Mouse (Mus musculus) intestine, embryonic 16.5 days (tissue): Measurements from ENCODE around the gene Ltb. TPM values are rescaled to one million over a fixed set of nuclear protein-coding genes. Genes with fewer than 3 reads are reported as not detected.
A peak's percentile ranks its signal among the peaks of the same experiment; 100 is the strongest.

Source experiments
- ATAC-seq: fragments of 200-750 bp; cut with Nextera tagmentation; 2 replicates; pipeline ENCODE4 v1.8.0; 2017; ENCODE audit warnings: moderate TSS enrichment, moderate library complexity
- H3K27ac ChIP-seq: fragments of 300-500 bp; sonication (generic); 2 replicates; pipeline ENCODE4 v1.5.1; 2014; ENCODE audit warnings: mild to moderate bottlenecking, low read length
- H3K27me3 ChIP-seq: fragments of 300-500 bp; sonication (generic); replicated peaks from 2 replicates; pipeline ENCODE4 v1.6.1; 2014; ENCODE audit warnings: low read length, control low read depth, mixed read lengths; ENCODE audit not compliant: control insufficient read depth, insufficient read depth
- H3K36me3 ChIP-seq: fragments of 300-500 bp; sonication (generic); 2 replicates; pipeline ENCODE4 v1.6.1; 2014; ENCODE audit warnings: low read length, control low read depth; ENCODE audit not compliant: control insufficient read depth, insufficient read depth
- H3K4me1 ChIP-seq: fragments of 300-500 bp; sonication (generic); 2 replicates; pipeline ENCODE4 v1.6.1; 2014; ENCODE audit warnings: low read length, control low read depth, mixed read lengths; ENCODE audit not compliant: control insufficient read depth, insufficient read depth
- H3K4me2 ChIP-seq: fragments of 300-500 bp; sonication (generic); 2 replicates; pipeline ENCODE4 v1.6.1; 2014; ENCODE audit warnings: low read depth, low read length, control low read depth
- H3K4me3 ChIP-seq: fragments of 300-500 bp; sonication (generic); 2 replicates; pipeline ENCODE4 v1.5.1; 2014; ENCODE audit warnings: mild to moderate bottlenecking, low read length
- H3K9ac ChIP-seq: fragments of 300-500 bp; sonication (generic); 2 replicates; pipeline ENCODE4 v1.6.1; 2014; ENCODE audit warnings: low read depth, low read length
- H3K9me3 ChIP-seq: fragments of 300-500 bp; sonication (generic); 2 replicates; pipeline ENCODE4 v1.6.1; 2016; ENCODE audit warnings: low read length, control low read depth; ENCODE audit not compliant: control insufficient read depth
- WGBS: fragments of 180-500 bp; shearing (Covaris S2); extraction: QIAGEN DNeasy Blood & Tissue Kit; methylation state at CpG from one replicate; pipeline ENCODE4 v1.1.7; 2014; 5-methylcytosine and 5-hydroxymethylcytosine counted together
- polyA plus RNA-seq: library from polyadenylated mRNA; unstranded; fragments of >200 nt; fragmentation: Nextera tagmentation; extraction: Ambion mirVana; gene quantifications from 2 replicates; pipeline ENCODE4 v1.2.1, GENCODE M21; 2015

Gene Ltb
- polyA plus RNA-seq, 1 experiment from 2014 or later = 4.4 TPM

GRCm38 (mm10) chr17:35237504-35237903 lies 43.3 kb downstream of the Ltb start:
- H3K36me3 ChIP-seq = no peaks in the 10 kb centered on the region
- ATAC-seq = no peak
- peaks cover 28% of the 10 kb centered on the region for H3K4me1 ChIP-seq
- no peak overlapping the region for H3K4me3 ChIP-seq
- no peaks in the 10 kb centered on the region for H3K9me3 ChIP-seq
- WGBS = 87% methylated on average over 12 of the region's 12 CpGs
- H3K27me3 ChIP-seq = no peaks in the 10 kb centered on the region
- H3K27ac ChIP-seq = no peak overlapping the region
- no peak overlapping the region for H3K9ac ChIP-seq
- no peak overlapping the region for H3K4me2 ChIP-seq

- no peaks in the 10 kb centered on the region for H3K9me3 ChIP-seq
- H3K27me3 ChIP-seq = no peaks in the 10 kb centered on the region
- H3K4me3 ChIP-seq = no peak overlapping the region
- WGBS = 80% methylated on average over 5 of the region's 5 CpGs
- no peak for ATAC-seq
- no peak overlapping the region for H3K4me2 ChIP-seq
- no peak overlapping the region for H3K9ac ChIP-seq
- H3K27ac ChIP-seq = no peak overlapping the region
- H3K4me1 ChIP-seq = peaks cover 24% of the 10 kb centered on the region
- peaks cover 10% of the 10 kb centered on the region for H3K36me3 ChIP-seq
These were observed 45.5 kb downstream of the Ltb start for GRCm38 (mm10) chr17:35239700-35240099.

GRCm38 (mm10) chr17:35240384-35241304 lies 46.4 kb downstream of the Ltb start:
- H3K36me3 ChIP-seq = peaks cover 17% of the 10 kb centered on the region
- peak overlapping the region; percentile 99 for H3K27ac ChIP-seq
- peak overlapping the region; percentile 72 for H3K9ac ChIP-seq
- WGBS = 25% methylated on average over 12 of the region's 12 CpGs
- no peaks in the 10 kb centered on the region for H3K27me3 ChIP-seq
- no peak for ATAC-seq
- H3K4me3 ChIP-seq = peak overlapping the region; percentile 83
- peak overlapping the region; percentile 60 for H3K4me2 ChIP-seq
- peaks cover 33% of the 10 kb centered on the region for H3K4me1 ChIP-seq
- no peaks in the 10 kb centered on the region for H3K9me3 ChIP-seq

- H3K4me2 ChIP-seq = peak within 1 kb of the TSS; percentile 93
- H3K27me3 ChIP-seq = no peaks in the 10 kb centered on the region
- H3K9ac ChIP-seq = peak within 1 kb of the TSS; percentile 99
- peak within 1 kb of the TSS; percentile 83 for H3K4me3 ChIP-seq
- peak within 1 kb of the TSS; percentile 99 for H3K27ac ChIP-seq
- H3K9me3 ChIP-seq = no peaks in the 10 kb centered on the region
- under 1% methylated on average over 65 of the region's 69 CpGs for WGBS
- ATAC-seq = peak; percentile 90
- peaks cover 26% of the 10 kb centered on the region for H3K36me3 ChIP-seq
- peaks cover 40% of the 10 kb centered on the region for H3K4me1 ChIP-seq
These were observed 47.2 kb downstream of the Ltb start, which contains the start of gene Ddx39b for GRCm38 (mm10) chr17:35241305-35242014. Gene Ddx39b (plus strand): TSS chr17:35241746.

GRCm38 (mm10) chr17:35242015-35242941 lies 48.0 kb downstream of the Ltb start:
- Histone ChIP-seq H3K27ac (peak overlapping the region; percentile 99), H3K4me1 (peaks cover 45% of the 10 kb centered on the region), H3K4me3 (peak overlapping the region; percentile 83), H3K36me3 (peaks cover 34% of the 10 kb centered on the region), H3K27me3 (no peaks in the 10 kb centered on the region), H3K9ac (peak overlapping the region; percentile 99), H3K4me2 (peak overlapping the region; percentile 93), H3K9me3 (no peaks in the 10 kb centered on the region)
- under 1% methylated on average over 55 of the region's 55 CpGs for WGBS
- ATAC-seq = peak; percentile 53

GRCm38 (mm10) chr17:35243086-35243485 lies 48.8 kb downstream of the Ltb start:
- Histone ChIP-seq H3K9ac (peak overlapping the region; percentile 99), H3K36me3 (peaks cover 40% of the 10 kb centered on the region), H3K27me3 (no peaks in the 10 kb centered on the region), H3K4me2 (peak overlapping the region; percentile 93), H3K4me3 (peak overlapping the region; percentile 83), H3K27ac (peak overlapping the region; percentile 99), H3K4me1 (peaks cover 51% of the 10 kb centered on the region), H3K9me3 (no peaks in the 10 kb centered on the region)
- WGBS = 1% methylated on average over 16 of the region's 16 CpGs
- no peak for ATAC-seq

- Histone ChIP-seq H3K27me3 (no peaks in the 10 kb centered on the region), H3K4me2 (peak overlapping the region; percentile 93), H3K4me3 (peak overlapping the region; percentile 4; the same call in 1 of the 2 replicates), H3K9ac (peak overlapping the region; percentile 99; the same call in 1 of the 2 replicates), H3K36me3 (peaks cover 55% of the 10 kb centered on the region), H3K27ac (peak overlapping the region; percentile 31; the same call in 1 of the 2 replicates), H3K4me1 (peaks cover 51% of the 10 kb centered on the region), H3K9me3 (no peaks in the 10 kb centered on the region)
- WGBS = 82% methylated on average over 2 of the region's 2 CpGs
- no peak for ATAC-seq
These were observed 50.8 kb downstream of the Ltb start for GRCm38 (mm10) chr17:35244999-35245398.
